Mouse (Mus musculus): Measurements from ENCODE around the gene Cldnd1.

The Cldnd1 gene

DNA sequence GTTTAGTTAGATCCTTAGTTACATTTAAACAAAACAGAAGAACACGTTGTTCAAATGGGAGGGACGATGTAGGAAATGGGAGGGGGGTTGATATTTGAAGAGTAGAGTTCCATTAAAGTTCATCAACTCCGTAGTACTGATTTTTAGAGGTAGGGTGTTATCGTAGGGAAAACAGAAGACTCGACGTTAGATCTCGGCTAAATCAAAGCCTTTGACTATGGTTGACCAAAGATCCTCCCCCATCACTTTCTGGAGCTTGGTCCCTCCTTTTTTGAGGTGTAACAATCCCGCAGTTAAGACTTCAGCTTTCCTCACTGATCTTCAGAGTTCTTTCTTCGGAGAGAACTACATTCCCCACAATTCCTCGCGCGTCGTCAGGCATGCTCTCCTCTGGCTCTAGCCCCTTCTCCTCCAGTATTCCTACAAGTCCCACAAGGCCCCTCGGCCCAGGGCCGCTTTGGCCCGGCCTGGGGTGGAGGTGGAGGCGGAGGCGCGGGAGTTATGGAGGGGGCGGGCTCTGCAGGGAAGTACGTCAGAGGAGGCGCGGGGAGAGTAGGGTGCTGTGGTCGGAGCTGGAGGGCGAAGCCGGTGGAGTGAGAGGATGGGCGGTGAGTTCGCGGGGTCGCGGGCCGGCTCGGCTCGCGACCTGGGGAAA is at the start of gene Cldnd1:
TSS of gene Cldnd1 (plus strand) at position 434 of the 655 bp plus-strand sequence.
- peak; percentile 96 for DNase-seq (ENCODE audit: low spot score)

DNA sequence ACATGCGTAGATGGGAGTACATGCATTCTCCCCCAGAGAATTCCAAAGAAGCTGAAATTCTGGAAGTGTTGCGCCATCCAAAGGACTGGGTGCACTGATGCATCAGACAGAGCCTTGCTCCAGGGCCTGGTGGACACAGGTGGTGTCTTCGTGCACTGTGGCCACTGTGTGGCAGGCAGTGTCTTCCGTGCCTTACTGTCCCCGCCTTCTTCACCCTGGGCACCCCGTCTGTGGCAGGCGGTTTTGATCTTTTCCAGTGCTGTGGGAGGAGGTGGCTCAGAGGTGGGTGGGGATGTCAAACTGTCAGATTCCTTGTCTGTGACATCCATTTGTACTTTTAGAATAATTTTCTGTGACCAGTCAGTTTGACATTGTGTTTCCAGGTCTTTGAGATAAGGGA is 49.0 kb upstream of the Cldnd1 start:
- DNase-seq (ENCODE audit: low spot score): no peak

DNA sequence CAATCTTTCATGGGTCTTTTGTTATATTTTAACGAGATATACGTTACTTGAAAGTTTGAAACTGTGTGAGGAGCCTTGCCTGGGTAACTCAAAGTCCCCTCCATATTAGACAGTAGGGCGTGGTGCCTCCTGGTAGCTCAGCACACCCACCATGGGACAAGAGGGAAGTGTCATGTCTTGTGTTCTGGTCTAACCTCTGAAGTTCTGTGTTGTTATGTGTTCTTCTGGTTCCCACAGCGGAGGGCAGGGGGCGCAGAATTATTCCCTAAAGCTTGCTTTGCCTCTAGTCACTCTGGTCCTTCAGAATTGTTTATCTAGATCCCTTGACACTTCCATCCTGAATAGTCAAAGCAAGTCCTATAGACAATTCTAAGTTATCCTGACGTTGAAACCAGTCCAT is 45.7 kb upstream of the Cldnd1 start:
- DNase-seq (ENCODE audit: low spot score): no peak

DNA sequence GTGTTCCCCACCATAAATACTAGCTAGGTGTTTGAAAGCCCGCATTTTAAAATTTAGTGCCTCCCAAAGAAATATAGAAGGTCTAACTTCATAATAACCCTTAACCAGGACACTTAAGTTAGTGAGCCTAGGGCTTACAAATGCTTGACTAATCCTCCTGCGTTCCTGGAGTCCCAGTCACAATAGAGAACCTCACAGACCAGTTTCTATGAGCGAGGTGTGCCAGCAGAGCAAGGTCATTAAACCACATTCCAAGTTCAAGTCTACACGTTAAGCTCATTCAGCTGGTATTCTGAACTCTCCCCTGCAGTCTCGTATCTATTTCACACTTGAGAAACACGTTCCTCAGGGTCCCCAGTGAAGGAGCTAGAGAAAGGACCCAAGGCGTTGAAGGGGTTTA is 44.8 kb upstream of the Cldnd1 start:
- DNase-seq (ENCODE audit: low spot score): no peak

DNA sequence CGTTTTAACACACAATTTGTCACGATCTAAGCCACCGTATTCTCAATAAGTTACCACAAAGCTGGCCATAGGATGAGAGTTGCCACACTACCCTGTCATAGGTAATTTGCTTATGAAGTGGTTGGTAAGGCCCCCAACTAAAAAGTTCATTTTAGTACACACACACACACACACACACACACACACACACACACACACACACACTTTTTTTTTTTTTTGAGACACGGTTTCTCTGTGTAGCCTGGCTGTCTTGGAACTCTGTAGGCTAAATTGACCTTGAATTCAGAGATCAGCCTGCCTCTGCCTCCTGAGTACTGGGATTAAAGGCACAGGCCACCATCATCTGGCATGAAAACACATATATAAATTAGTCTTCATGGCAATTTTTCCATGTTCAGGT is 43.8 kb upstream of the Cldnd1 start:
- no peak for DNase-seq (ENCODE audit: low spot score)

DNA sequence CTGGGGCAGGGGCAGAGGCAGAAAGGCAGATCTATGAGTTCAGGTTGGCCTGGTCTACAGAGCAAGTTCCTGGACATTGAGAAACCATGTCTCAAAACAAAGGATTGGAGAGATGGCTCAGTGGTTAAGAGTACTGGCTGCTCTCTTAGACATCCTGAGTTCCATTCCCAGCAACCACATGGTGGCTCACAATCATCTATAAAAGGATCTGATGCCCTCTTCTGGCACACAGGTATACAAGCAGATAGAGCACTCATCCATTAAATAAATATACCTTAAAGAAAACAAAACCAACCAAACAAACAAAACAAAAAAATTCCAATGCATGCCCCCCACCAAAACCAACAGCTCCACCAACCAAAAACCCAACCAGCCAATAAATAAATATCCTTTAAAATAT is 43.2 kb upstream of the Cldnd1 start:
- DNase-seq (ENCODE audit: low spot score): no peak

DNA sequence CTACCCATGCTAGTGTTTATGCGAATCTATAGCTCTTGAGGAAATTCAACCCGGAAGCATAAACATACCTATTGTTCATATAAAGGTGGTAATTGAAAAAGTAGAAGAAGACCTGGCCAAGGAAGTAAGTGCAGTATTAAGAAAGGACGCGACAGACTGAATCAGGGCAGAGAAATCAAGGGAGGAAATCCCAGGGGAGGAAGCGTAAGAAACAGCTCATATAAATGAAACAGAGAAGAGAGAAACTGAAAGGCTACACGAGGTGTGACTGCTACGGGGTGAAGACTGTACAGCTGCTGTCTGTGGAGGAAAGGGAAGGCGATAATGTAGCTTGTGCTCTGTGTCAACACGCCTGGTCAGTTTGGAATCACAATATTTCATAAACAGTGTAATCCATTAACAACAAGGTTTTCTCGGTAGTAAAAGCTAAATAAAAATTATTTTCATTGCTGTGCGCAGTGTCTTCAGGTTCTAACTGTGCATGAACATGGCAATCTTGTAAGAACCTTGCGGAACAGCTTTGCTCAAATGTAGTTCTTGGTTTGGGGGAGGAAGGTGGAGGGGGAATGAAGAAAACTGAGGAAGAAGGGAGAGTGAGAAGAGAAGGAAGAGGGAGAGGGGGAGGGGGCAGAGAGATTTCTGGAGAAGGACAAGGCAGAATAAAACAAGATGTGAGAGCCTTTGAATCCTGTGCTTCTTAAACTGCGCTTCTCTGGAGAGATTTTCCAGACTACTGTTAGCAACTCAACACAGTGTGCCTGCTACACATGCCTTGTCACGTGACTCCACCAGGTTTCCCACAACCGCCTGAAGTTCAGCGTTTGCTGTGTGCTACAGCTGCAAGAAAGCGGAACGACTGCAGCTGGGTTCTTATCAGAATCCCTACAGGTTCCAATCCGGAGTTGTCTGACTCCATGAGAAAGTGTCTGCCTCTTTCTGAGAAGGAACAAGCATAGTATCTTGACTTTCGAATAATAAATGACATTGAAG is 41.9 kb upstream of the Cldnd1 start:
- DNase-seq (ENCODE audit: low spot score): no peak

DNA sequence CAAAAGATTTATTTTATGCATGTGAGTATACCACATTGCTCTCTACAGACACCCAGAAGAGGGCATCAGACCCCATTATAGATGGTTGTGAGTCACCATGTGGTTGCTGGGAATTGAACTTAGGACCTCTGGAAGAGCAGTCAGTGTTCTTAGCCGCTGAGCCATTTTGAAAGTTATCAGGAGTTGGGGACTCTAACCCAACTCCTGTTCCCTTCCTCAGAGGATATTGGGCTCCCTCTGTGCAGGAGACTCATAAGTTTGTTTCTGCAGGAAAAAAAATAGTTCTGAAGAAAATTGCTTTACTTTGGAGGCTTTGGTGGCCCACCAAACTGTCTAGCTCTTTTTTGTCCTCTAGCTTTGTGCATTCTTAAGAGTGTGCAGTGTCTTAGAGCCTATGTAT is 39.2 kb upstream of the Cldnd1 start:
- DNase-seq (ENCODE audit: low spot score): no peak

DNA sequence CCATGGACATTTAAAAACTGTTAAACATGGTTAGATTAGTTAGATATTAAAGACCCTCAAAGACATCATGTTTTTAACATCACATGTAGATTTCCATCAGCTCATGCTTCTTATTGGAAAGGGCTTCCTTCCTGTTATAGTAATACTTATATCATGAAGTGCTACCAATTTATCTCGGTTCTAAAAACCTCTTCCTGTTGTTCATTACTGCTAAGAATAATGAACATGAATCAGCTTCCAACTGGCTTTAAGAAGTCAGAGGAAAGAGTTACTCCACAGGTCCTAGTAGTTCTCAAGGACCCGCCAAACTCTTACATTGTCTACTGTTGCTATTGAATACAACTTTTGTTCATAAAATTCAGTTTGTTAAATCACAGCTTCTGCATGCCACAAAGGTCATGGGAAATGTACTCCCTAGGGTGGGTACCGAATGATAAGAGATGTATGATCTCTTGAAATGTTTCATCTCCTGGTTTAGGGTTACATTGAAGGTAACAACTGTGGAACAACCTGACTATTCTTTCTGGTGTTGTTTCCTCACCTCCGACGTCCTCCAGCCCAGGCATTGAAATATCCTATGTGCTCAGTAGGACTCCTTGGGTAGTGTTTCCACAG is 38.0 kb upstream of the Cldnd1 start:
- DNase-seq (ENCODE audit: low spot score): no peak

DNA sequence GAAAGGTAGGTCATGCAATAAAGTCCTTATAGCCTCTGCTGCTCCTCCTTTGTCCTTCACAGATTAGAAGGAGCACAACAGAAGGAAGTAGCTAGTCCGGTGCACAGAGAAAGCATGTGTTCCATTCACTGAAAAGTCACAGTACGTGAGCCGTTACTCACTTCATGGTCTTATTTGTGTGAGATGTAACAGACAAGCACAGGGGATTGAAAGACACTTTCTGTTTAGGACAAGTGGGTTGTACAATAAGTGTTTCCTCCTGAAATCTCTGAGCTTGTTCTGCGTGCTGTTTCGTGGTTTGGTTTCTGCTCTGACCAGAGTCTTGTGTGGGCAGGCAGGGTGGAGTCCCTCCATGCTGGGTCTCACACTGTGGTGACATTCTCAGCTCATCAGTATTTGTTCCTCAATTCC is 37.4 kb upstream of the Cldnd1 start:
- no peak for DNase-seq (ENCODE audit: low spot score)

DNA sequence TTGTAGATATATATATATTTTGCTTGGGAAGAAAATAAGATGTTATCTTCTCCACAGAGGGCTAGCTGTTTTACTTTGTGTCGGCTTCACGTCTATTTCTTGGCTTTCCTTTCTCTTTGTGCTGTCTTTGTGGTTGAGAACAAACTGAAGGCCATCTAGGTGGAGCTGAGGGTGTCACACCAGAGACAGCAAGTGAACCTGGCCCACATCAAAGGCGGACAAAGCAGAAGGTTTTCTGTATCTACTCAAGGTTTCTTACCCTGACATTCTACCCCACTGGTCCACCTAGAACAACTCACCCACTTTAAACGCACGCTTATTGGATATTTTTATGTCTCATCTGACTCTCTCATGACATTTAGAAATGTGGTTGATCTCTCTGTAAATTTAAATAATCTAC is 33.6 kb upstream of the Cldnd1 start:
- no peak for DNase-seq (ENCODE audit: low spot score)

DNA sequence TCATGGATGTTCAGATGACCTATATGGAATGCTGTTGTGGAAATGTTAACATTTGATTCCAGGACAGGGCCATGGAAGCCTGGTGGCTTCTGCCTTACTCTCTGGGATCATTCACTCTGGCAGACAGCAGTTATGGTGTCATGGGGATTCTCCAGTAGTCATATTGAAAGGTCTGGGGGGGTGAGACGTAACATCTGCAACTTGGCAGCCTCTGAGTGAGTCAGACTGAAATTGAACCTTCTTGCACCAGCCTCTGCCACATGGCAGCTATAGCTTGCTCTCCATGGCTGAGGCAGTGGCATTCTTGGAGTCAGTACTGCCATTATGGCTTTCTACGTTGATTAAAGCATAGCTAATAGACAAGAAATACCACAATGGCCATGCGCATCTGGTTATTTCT is 30.9 kb upstream of the Cldnd1 start:
- no peak for DNase-seq (ENCODE audit: low spot score)

DNA sequence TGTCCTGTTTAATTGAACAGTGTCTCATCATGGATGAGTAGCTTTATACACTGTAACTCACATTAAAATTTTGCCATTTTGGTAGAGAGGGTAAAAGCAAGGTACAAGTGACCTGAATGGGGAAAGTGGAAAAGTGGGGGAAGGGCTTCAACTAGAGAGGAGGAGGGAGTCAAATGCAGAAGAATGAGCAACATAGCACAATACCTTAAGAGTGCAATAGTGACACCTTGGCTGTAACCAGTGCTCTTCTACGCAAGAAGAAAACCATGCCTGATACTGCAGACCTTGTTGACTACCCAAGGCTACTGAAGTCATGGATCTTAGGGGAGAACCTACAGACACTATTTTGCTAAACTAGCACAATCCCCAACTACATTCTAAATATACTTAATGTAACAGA is 30.4 kb upstream of the Cldnd1 start:
- no peak for DNase-seq (ENCODE audit: low spot score)

DNA sequence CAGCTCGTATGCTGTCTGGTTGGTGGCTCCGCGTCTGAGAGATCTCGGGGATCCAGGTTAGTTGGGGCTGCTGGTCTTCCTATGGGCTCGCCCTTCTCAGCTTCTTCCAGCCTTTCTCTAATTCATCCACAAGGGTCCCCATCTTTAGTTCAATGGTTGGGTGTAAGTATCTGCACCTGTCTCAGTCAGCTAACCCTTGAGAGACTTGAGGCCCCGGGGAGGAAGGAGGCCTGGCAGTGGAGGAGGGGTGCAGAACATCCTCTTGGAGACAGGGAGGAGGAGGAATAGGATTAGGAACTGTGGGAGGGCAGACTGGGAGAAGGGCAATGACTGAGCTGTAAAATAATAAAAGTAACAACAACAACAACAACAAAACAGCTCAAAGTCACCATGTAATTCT is 27.5 kb upstream of the Cldnd1 start:
- DNase-seq (ENCODE audit: low spot score): no peak

DNA sequence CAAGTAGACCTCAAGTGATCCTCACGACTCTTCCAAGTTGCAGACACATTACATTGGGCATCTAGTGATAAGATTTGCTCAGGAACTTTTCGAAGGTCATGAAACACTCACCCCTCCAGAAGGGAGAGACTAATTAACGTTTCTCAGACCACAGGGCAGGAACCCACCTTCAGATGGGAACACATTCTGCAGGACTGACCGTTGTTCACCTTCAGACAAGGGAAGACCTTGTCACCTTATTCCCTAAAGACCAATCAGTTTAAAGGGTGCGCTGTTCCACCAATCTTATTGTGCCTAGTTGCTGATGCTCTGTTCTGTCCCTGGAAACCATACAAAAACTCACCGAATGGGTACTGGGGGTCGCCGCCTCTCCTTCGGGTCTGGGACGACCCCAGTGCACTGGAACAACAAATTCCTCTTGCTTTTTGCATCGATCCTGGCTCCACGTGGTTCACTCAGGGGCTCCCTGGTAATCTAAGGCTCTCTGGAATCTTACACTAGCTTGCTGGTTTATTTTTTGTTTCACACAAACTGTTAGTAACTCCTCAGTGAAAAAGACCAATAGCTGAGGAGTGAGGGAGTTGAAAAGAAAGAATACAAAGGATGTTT is 26.8 kb upstream of the Cldnd1 start:
- no peak for DNase-seq (ENCODE audit: low spot score)

DNA sequence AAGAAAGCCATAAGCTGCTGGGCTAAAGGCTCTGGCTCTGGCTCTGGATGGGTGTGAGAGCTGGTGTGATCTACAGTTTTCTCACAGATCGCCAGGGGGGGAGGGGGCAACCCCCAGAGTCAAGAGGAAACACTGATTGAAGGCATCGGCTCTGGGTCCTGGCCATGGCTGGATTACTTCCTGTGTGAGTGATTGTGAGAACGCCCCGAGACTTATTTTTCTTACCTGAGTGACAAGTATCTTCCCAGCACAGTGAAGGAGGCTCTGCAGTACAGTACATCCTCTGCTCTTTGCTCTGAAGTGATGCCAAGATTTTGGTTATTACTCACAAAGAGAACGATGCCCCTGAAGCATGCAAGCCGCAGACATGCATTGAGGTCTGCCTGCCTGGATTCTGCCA is 25.9 kb upstream of the Cldnd1 start:
- no peak for DNase-seq (ENCODE audit: low spot score)

DNA sequence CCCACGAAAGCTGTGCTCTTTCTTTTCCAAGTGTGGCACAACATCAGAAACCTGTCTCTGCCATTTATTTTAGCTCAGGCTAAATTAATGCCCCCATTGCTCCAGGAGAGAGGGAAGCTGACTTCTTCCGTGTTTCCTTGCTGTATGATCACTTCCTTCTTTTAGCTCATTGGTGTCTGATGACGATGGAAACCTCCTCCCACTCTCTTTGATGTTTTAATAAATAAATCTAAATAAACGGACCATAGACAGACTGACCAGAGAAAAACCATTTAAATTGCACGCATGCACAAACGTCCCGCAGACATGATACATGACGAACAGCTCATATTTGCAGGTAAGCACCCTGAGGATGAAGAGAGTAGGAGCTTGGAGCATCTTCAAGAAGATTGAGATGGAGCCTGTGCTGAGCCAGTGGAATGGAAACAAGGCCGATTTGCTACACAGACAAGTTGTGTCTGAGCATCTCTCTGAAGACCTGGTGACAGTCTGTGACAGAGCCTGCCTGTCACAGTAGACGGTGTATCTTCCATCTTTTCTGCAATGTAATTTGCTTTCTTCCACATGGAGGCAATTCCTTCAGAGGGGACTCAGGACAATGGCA is 25.3 kb upstream of the Cldnd1 start:
- DNase-seq (ENCODE audit: low spot score): no peak

DNA sequence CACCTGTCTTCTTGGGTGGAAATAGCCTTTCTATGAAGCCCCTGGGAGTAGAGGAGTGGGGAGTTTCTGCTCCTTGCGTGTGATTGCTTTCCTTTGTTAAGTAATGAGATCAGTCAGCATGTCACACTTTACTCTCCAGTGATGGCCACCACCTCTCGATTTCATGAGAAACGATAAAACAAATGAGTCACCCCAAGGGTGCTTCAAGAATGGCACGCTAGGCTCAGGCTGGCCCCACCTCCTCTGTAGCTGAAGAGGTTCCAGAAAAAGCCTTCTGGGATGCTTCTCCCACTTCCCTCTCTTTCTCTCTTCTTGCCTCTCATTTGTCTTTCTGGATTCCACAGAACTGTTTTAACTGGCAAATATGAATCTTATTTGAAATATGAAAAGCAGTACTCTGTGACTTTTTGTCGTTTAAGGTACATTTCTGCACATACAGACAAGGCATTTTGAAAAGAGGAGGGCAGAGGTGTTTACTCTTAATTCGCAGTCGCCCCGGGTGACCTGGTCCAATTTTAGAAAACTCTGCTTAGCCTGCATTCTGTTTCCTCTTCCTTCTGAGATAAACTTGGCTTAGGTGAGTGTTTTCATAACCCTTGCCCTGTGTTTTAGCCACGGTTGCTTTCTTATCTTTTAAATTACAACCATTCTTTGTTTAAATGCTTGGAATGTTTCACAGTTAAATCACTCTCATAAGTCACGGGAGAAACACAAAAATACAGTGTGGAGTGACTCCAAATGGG is 24.2 kb upstream of the Cldnd1 start:
- DNase-seq (ENCODE audit: low spot score): no peak

DNA sequence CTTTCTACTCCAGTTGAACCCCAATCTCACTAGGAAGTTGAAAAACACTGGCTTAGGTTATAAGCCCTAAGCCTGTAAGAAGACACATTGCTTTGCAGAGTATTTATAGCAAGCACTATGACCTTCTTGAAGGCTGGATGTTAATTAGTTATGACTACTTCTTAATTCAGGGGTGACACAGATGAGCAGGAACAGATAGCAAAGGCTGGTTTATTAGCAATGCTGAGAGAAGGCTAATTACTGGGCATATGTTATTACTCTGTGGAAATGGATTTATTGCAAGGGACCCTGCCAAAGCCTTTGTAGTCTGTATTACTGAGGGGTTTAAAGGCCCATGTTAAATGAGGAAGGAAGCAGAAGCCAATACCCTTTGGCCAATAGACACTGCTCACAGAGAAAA is 22.7 kb upstream of the Cldnd1 start:
- DNase-seq (ENCODE audit: low spot score): no peak

DNA sequence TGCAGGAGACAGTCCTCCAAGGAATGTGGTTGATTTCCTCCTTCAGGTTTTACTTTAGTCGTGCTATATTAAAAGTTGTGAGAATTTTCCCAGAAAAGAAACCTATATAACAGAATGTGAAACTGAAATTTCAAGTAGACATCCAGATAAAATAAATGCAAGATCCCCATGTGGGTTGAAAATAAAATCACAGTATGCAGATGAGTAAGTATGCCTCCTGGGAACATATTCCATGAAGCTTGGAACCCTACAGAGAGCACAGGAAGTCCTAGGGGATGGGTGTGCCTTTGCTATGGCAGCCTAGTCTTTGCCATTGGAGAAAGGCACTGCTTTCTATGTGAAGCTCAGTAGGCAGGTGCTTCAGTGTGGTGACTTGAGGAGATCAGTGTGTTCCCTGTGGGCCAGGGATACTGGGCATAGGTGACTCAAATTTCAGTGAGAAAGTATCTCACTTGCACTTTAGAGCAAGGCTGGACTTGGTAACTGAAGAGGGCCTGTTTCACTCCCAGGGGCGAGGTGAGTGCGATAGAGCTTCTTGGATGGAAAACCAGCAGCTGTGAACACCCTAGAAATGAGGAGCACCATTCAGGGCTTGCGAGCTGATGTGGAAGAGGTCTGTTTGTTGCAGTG is 20.3 kb upstream of the Cldnd1 start:
- no peak for DNase-seq (ENCODE audit: low spot score)

Data from MN1 (cell line).